Mouse (Mus musculus) lung, embryonic 14.5 days (tissue): ENCODE measurements around the gene Mmd2. TPM values are rescaled to one million over a fixed set of nuclear protein-coding genes. Genes with fewer than 3 reads are reported as not detected.
A peak's percentile ranks its signal among the peaks of the same experiment; 100 is the strongest.

Source experiments
- ATAC-seq: fragments of 200-750 bp; cut with Nextera tagmentation; 2 replicates; pipeline ENCODE4 v1.8.0; 2017; ENCODE audit warnings: mild to moderate bottlenecking, moderate TSS enrichment, moderate library complexity; ENCODE audit not compliant: insufficient read depth
- DNase-seq: peaks from one replicate; pipeline ENCODE4 v3.0.0-alpha.2; 2015
- H3K27ac ChIP-seq: fragments of 300-500 bp; sonication (generic); 2 replicates; pipeline ENCODE4 v1.5.1; 2014; ENCODE audit warnings: low read depth, mild to moderate bottlenecking, moderate library complexity
- H3K27me3 ChIP-seq: fragments of 300-500 bp; sonication (generic); 2 replicates; pipeline ENCODE4 v1.6.1; 2014; ENCODE audit warnings: low read length, control low read depth; ENCODE audit not compliant: insufficient read depth
- H3K36me3 ChIP-seq: fragments of 300-500 bp; sonication (generic); 2 replicates; pipeline ENCODE4 v1.6.1; 2014; ENCODE audit warnings: control low read depth; ENCODE audit not compliant: insufficient read depth
- H3K4me1 ChIP-seq: fragments of 300-500 bp; sonication (generic); 2 replicates; pipeline ENCODE4 v1.6.1; 2014; ENCODE audit warnings: antibody characterized with exemption, control low read depth; ENCODE audit not compliant: insufficient read depth
- H3K4me2 ChIP-seq: fragments of 300-500 bp; sonication (generic); 2 replicates; pipeline ENCODE4 v1.6.1; 2014; ENCODE audit warnings: mild to moderate bottlenecking
- H3K4me3 ChIP-seq: fragments of 300-500 bp; sonication (generic); 2 replicates; pipeline ENCODE4 v1.5.1; 2014; ENCODE audit warnings: low read depth, low read length
- H3K9ac ChIP-seq: fragments of 300-500 bp; sonication (generic); 2 replicates; pipeline ENCODE4 v1.6.1; 2014
- H3K9me3 ChIP-seq: fragments of 300-500 bp; sonication (generic); 2 replicates; pipeline ENCODE4 v1.6.1; 2016; ENCODE audit warnings: low read depth, low read length, control low read depth
- CTCF ChIP-seq: IDR thresholded peaks from 2 replicates; pipeline ENCODE4 v1.5.1; 2016; ENCODE audit warnings: antibody characterized with exemption, low read depth
- WGBS: fragments of 180-500 bp; shearing (Covaris S2); extraction: QIAGEN DNeasy Blood & Tissue Kit; methylation state at CpG from one replicate; pipeline ENCODE4 v1.1.7; 2014; 5-methylcytosine and 5-hydroxymethylcytosine counted together
- polyA plus RNA-seq: library from polyadenylated mRNA; unstranded; fragments of >200 nt; fragmentation: Nextera tagmentation; extraction: Ambion mirVana; gene quantifications from 2 replicates; pipeline ENCODE4 v1.2.1, GENCODE M21; 2014

Gene Mmd2
- polyA plus RNA-seq, 1 experiment from 2014 or later = 0.11 TPM

DNA sequence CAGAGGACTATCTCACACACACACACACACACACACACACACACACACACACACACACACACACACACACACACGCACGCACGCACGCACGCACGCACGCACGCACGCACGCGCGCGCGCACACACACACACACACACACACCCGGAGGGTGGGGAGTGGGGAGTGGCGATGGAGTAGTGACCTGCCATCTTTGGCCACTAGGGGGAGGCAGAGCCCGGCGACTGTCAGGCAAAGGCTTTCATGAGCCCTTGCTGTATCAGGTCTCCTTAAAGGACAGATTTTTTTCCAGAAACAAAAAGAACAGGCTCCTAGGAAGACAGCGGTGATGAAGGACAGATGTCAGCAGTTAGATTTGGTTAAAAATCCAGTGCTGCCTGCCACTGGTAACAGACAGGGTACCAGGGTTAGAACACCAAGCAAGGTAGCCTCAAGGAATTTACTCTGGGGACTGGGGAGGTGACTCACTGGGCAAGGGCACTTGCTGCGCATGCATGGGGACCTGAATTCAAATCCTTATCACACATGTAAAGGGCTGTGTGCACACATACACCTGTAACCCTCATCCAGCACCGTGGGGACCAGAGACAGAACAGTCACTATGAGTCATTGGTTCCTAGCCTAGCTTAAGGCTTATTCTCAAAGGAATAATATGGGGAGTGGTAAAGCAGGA is 51.1 kb downstream of the Mmd2 start:
- Histone ChIP-seq H3K4me1 (no peaks in the 10 kb centered on the region), H3K9ac (no peak overlapping the region), H3K27ac (no peak overlapping the region), H3K4me3 (no peak overlapping the region), H3K9me3 (no peaks in the 10 kb centered on the region), H3K36me3 (no peaks in the 10 kb centered on the region), H3K27me3 (no peaks in the 10 kb centered on the region), H3K4me2 (peak overlapping the region; percentile 27; the same call in 1 of the 2 replicates)
- DNase-seq (peak; percentile 85), ATAC-seq (peak; percentile 80)
- 16% methylated on average over 20 of the region's 21 CpGs for WGBS
- peak; percentile 90 for TF ChIP-seq CTCF

DNA sequence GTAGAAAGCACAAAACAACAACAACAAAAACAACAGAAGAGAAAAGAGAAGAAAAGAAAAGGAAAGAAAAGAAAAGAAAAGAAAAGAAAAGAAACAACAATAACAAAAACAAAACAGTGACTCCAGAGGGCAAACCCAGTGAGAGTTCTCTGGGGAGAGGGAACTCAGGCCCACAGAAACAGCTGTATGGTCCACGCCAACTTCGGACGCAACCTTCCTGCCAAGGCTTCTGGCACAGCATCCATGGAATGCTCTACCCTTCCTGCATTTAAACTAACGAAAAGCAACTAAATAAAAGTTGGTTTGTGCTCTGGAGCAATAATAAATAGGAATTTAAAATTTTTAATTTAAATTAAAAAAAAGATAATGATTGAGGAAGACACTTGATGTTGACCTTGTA is 51.9 kb downstream of the Mmd2 start:
- H3K4me2 ChIP-seq = no peak overlapping the region
- ATAC-seq = no peak
- no peaks in the 10 kb centered on the region for H3K9me3 ChIP-seq
- H3K9ac ChIP-seq = no peak overlapping the region
- TF ChIP-seq CTCF = no peak
- 85% methylated on average over 4 of the region's 4 CpGs for WGBS
- DNase-seq = no peak
- no peaks in the 10 kb centered on the region for H3K27me3 ChIP-seq
- H3K27ac ChIP-seq = no peak overlapping the region
- H3K36me3 ChIP-seq = no peaks in the 10 kb centered on the region
- no peaks in the 10 kb centered on the region for H3K4me1 ChIP-seq
- H3K4me3 ChIP-seq = no peak overlapping the region

DNA sequence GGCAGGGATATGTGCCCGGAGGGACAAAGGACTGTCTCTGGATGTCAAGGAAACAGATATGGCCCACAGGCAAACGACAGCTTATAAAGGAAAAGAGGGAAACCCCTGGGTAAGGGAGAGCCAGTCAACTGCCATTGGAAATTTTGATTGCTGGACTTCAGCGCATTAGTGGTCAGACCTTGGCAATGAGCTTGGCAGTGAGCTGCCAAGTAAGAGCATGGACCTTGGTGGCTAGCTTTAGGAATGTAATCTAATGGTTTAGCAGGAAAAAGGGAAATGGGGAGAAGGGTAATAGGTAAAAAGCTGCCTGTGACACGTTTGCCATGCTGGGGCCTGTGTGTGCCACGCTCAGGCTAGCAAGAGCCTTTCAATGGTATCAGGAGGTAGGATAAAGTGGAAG is 52.7 kb downstream of the Mmd2 start:
- ATAC-seq (no peak), DNase-seq (no peak)
- 0 out of 2 replicates have a peak, but pooled peaks cover under 1% of the 10 kb centered on the region for H3K27me3 ChIP-seq
- H3K9me3 ChIP-seq = no peaks in the 10 kb centered on the region
- no peak overlapping the region for H3K4me2 ChIP-seq
- no peak for TF ChIP-seq CTCF
- no peaks in the 10 kb centered on the region for H3K36me3 ChIP-seq
- 78% methylated on average over 5 of the region's 5 CpGs for WGBS
- no peak overlapping the region for H3K9ac ChIP-seq
- no peak overlapping the region for H3K27ac ChIP-seq
- no peaks in the 10 kb centered on the region for H3K4me1 ChIP-seq
- no peak overlapping the region for H3K4me3 ChIP-seq

DNA sequence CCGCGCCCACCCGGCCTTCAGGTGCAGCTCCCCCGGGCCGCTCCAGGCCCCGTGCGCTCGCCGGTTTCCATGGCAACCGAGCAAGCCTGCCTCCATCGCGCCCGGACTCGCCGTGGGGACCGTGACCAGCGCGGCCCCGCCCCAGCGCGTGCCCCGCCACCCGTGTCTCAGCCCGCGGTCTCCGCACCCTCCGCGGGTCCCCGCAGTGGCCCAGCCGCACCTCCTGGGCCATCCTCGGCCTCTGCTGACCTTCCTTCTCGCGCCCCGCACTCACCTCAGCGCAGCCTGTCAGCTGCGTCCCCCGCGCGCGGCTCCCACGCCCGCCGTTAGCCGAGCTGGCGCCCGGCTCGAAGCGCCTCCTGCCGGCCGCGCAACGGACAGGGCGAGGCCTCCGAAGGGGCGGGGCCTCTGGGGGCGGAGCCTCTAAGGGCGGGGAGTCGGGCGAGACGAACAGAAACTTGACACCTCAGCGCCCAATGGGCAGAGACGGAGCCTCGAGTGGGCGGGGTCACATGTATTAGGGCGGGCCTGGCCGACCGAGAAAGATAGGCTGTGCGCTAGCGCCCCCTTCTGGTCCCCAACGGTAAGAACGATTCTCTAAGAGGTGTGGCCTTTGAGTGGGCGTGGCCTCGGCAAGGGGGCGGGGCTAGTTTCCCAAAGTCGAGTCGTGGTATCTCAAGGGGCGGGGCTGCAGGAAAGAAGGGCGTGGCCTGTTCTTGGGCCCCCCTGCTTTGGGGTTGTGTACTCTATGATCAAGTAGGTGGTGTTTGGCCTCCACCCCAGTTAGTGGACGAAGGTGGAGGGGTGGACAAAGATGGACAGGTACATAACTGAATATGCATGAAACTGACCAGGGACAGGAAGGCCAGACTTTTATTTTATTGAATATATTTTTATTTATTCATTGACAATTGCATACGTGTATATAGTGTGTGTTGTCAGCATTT is 57.6 kb downstream of the Mmd2 start, which contains the start of gene Radil:
Gene Radil, minus strand, starts transcription at position 393 of the 947 bp plus-strand sequence.
- Histone ChIP-seq H3K4me3 (peak within 1 kb of the TSS; percentile 64), H3K4me2 (peak within 1 kb of the TSS; percentile 100), H3K9me3 (no peaks in the 10 kb centered on the region), H3K4me1 (no peaks in the 10 kb centered on the region), H3K9ac (peak within 1 kb of the TSS; percentile 55), H3K27me3 (0 out of 2 replicates have a peak, but pooled peaks cover 7% of the 10 kb centered on the region), H3K36me3 (no peaks in the 10 kb centered on the region), H3K27ac (peak within 1 kb of the TSS; percentile 48; the same call in 1 of the 2 replicates)
- peak; percentile 92 for TF ChIP-seq CTCF
- peak; percentile 92 for ATAC-seq
- DNase-seq = peak; percentile 99
- 2% methylated on average over 77 of the region's 80 CpGs for WGBS

DNA sequence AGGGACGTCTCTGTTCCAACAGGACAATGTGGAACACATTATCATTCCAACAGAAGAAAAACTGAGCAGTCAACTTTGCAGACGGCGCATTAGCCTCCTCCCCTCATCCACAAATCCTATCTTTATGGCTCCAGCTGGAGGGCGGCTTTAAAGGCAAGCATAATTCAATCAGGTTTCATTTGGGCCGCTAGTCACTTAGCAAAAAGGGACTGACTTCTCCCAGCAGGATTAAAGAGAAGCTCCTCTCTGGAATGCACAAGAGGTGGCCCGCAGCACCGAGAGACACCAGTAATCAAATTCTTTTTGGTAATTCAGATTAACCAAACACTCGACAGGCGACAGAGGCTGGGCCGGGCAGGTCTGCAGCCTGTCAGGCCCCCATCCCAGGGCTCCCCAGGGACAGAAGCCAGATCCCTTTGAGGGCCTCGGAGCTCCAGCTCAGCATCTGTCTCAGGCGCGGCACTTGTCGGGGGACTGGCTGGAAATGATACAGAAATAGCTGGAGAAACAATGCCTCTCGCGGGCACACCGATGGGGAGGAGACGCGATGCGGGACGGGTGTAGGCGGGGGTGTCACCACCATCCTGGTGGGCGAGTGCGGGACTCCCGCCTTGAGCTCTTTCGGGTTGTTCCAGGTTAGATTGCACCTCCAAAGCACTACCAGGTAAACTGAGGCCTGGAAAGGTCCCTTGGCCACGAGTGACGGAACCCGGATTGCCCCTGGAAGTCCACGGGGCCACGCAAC is 58.5 kb downstream of the Mmd2 start:
- H3K4me2 ChIP-seq = peak overlapping the region; percentile 100
- H3K27me3 ChIP-seq = 0 out of 2 replicates have a peak, but pooled peaks cover 7% of the 10 kb centered on the region
- ATAC-seq = peak; percentile 28
- peak overlapping the region; percentile 64 for H3K4me3 ChIP-seq
- H3K9me3 ChIP-seq = no peaks in the 10 kb centered on the region
- 2% methylated on average over 27 of the region's 31 CpGs for WGBS
- peak; percentile 56 for DNase-seq
- TF ChIP-seq CTCF = 0 out of 2 replicates have a peak, but pooled peaks have one; percentile 1
- H3K4me1 ChIP-seq = no peaks in the 10 kb centered on the region
- H3K36me3 ChIP-seq = no peaks in the 10 kb centered on the region
- peak overlapping the region; percentile 55 for H3K9ac ChIP-seq
- peak overlapping the region; percentile 48; the same call in 1 of the 2 replicates for H3K27ac ChIP-seq

DNA sequence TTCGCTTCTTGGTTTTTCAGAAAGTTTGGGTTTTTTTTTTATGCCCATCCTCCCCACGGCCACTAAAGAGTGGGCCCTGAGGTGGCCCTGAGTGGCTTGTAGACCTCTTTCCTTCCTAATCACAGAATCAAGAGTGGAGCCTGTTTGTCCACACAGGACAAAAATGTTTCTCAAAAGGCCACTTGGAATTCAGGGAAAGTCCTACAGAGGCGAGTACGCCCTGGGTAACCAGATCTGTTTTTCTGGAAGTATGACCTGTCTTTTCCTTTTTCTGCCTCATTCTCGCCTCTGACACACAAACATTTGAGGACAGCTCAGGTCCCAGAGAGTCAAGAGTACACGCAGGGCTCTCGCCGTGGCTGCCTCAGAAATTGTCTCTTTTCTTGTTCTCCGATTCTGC is 59.2 kb downstream of the Mmd2 start:
- Histone ChIP-seq H3K4me3 (no peak overlapping the region), H3K9me3 (no peaks in the 10 kb centered on the region), H3K27me3 (0 out of 2 replicates have a peak, but pooled peaks cover 7% of the 10 kb centered on the region), H3K9ac (no peak overlapping the region), H3K27ac (no peak overlapping the region), H3K4me1 (0 out of 2 replicates have a peak, but pooled peaks cover 3% of the 10 kb centered on the region), H3K4me2 (peak overlapping the region; percentile 100; the same call in 1 of the 2 replicates), H3K36me3 (no peaks in the 10 kb centered on the region)
- DNase-seq = no peak
- 40% methylated on average over 9 of the region's 9 CpGs for WGBS
- no peak for ATAC-seq
- no peak for TF ChIP-seq CTCF
